Mouse (Mus musculus) 416B (cell line): ENCODE measurements at regions not wholly inside any gene's neighbourhood (a gene's known extent, or its start where the extent isn't known, plus 50 kb on each side); places are given as distances from the start of the nearest gene placed in this dataset.

ENCODE experiments used
- DNase-seq: peaks from one replicate; pipeline ENCODE4 v3.0.0; 2011; ENCODE audit warnings: low read depth

DNA sequence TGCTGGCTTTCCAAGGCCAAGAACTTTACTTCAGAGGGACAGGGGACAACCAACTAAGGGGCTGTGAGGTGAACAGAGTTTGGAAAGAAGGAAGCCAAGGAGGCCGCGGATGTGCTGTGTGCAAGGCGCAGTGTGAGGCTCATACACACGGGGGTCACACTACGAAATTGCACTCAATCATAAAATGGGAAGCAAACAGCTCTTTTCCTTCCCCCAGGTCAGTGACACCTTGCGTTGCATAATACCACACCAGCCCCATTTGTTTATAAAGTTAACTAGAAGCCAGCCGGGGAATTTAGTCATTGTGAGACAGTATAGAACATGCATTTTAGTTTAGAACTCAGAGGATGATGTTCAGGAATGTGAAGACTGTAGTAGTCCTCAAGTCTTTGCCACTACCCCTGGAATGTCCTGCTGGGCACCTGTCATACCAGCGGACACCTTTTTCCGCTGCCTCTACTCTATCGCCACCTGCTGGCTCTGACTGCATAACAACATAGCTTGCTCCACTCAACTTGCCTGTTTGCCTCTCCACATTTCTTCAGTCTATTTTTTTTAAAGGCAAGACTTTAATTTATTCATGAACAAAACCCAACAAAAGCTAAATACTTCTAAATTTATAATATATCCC is 82.5 kb upstream of the Zfp648 start:
- peak; percentile 50 for DNase-seq

DNA sequence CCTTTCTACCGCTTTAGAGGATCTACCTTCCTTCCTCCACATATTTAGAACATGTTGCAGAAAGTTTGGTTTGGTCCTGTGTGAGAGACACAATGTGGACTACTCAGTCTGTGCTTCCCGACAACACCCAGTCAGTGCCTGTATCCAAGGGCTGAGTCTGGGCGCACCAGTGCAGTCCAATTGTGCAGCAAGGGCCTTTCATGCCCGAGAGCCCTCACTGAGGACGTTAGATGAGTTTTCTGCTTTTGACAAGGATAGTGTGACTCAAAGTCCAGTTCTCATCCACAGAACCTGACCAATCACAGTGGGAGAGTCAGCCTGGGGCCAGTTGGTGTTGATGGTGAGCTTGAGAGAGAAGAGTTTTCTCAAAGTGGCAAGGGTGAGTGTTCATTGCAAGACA is 81.4 kb upstream of the Zfp648 start:
- no peak for DNase-seq

DNA sequence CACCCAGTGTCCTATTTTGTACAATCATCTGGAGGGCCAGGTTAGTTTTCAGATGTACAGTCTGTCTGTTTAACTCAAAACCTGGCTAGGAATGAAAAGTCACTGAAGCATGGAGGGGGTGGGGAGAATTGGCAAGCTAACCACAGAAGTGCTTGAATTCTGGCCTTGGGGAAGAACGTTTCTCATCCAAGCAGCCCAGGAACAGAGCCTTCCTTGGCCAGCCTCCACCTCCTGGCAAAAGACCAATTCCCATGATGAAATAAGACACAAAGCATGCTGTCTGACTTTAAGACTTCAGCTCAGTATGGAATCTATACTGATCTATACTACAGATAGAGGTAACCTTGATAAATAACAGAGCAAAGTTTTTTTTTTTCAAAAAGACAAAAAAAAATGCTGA is 80.3 kb upstream of the Zfp648 start:
- DNase-seq = no peak

DNA sequence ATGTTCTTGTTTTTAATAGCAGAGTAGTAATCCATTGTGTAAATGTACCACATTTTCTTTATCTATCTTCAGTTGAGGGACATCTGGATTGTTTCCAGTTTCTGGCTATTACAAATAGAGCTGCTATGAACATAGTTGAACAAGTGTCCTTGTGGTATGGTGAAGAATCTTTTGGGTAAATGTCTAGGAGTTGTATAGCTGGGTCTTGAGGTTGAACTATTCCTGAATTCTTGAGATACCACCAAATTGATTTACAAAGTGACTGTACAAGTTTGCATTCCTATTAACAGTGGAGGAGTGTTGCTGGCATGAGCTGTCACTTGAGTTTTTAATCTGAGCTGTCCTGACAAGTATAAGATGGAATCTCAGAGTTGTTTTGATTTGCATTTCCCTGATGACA is 76.0 kb upstream of the Zfp648 start:
- no peak for DNase-seq

DNA sequence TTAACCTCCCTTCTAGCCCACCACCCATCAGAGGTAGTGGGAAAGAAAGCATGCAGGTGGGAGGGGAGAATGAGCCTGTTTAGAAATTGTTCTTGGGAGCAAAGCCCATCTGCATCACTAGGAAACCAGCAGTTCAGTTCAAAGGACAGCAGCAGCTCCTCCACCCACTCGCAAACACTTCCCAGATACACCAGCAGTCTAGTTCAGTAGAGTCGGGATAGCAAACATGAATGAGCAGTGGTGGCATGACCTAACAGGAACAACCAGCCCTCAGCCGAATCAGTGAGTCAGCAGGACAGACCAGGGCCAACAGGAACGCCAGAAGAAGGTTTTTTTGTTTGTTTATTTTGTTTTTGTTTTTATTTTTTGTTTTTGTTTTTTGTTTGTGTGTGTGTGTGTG is 74.5 kb upstream of the Zfp648 start:
- DNase-seq = no peak

DNA sequence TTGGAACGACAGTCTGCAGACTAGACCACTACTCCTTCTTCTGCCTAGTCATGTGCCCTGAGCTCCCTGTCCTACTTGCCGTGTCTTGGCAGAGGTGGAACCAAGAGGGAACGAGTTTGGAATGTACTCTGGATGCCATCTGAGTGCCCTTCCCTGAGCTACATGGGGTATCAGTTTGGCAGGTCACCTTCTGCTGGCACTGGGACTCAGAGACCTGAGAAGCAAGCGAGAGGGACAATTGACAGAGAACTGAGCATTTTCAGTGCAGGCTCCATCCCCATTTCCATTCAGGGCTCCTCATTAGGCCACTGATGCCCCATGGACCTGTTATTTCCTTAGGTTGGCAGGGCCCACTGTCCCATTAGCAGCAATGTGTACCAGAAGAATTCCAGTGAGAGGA is 61.5 kb upstream of the Zfp648 start:
- DNase-seq = no peak

DNA sequence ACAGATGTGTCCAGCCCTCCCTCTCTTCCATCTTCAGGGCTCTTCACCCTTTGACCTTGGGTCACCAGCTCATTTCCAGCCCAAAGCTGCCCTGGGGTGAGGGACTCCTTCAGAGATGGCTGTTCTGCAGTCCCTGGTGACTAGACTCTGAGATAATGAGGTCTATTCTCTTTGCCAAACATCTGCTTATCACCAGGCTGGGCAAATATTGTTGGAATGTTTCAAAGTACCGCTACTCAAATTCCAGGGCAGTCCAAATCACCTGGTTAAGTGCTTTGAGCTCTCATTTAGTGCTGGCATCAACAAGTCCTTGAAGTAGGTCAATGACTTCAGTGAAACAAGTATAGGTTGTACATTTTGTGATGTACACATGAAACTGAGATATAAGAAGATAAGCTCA is 57.3 kb upstream of the Zfp648 start:
- no peak for DNase-seq

DNA sequence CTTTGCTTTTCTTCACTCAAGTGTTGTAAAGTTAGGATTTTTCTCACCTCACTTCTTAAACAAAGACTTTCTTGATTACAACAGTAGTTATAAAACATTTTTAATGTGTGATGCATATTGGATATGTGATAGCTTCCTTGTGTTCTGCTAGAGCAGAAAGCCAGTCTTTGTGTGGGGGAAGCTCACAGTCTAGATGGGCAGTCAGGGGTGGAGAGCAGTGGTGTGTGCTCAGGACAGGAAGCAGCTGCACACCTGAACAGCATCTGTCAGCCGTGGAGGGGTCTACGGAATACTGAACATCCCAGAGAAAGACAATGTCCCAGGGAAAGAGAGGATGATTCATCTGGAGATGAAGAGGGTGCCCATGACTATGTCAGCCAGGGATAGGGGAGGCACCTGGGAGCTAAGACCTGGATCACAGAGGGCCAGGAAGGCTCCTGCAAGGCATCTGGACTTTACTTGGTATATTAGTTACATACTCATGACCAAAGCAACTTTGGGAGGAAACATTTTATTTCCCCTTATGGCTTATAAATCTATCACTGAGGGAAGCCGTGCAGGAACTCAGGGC is 53.9 kb upstream of the Zfp648 start:
- no peak for DNase-seq

DNA sequence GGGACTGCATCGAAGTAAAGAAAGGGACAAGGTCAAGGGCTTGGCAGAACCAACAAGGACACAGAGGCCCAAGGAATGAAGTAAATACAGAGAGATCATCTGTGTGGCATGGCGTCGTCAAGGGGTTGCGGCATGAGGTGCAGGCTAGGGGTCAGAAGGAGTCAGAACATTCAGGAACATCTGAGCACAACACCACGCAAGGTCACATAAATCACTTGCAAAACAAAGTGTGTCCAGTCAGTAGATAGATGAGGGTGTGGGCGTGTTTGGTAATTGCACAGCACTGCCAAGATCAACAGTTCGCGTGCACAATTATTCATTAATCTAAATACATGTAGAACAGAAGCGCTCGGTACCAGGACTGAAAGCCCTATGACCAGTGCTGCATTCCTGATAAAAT is 52.0 kb upstream of the Zfp648 start:
- no peak for DNase-seq

DNA sequence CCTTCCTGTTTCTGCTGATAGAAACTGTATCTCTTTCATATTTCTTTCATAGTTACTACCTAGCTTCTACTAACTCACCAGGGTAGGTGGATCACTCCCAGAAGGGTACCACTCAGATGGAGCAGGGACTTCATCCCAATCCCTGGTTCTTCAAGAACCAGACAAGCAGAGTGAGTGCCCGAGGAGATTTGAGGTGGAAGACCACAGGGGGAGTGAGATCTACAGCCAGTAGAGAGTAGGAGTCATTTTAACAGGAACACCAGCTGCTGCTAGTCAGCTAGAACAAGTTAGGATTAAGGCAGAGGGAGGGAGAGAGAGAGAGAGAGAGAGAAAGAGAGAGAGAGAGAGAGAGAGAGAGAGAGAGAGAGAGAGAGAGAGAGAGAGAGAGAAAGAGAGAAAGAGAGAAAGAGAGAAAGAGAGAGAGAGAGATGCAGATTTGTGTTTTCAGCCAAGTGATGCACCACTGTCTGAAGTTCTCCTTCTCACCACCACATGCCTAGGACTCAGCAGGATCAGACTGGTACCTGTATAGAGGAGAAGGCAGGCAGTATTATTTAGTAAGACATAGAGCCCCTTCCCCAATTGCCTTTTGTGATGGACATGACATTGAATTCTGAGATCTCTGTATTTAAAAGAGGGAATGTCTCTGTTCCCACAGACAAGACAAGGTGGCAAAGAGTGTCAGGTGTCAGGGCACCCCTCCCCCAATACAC is 51.4 kb upstream of the Zfp648 start:
- no peak for DNase-seq

DNA sequence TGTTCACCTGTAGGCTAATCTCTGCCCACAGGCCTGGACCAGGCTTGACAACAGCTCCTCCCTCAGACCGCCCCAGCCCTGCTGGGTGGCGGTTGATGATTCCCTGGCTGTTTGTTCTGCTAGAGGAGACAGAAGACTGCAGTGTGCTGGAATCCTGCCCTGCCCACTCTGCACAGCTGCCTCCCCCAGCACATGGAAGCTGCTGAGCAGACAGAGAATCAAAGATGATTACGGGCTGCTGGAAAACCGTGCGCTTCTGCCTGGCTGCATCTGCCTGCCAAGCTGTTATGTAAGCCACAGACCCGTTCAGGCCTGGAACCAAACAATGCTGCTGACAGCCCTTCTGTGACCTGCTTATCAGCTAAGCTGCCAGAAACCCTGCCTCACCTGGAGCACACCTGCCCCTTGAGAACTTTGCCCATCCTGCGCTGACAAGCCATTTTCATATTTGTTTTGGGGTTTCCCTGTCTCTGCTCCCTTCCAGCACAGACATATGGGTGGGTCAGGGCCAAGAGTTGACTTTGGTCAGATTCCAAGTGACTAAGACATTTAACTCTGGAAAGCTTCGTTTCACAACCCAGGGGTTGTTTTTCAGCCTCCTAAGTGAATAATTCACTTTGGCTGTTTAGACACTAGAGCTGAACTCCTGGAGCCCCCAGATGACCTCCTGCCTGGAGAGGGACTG is 50.7 kb upstream of the Zfp648 start:
- DNase-seq = no peak
